Mouse (Mus musculus): ENCODE data around the gene Als2cr12. TPM values are rescaled to one million over a fixed set of nuclear protein-coding genes. Genes with fewer than 3 reads are reported as not detected.
"Not testable (repeated sequence)": the region's sequence is repeated elsewhere in the genome, so short reads cannot be mapped to it uniquely, and the experiment has no call there.

Gene Als2cr12
- total RNA-seq, 2 experiments from 2014 or later: not detected

GRCm38 (mm10) chr1:58616176-58616575, 79.6 kb downstream of the Als2cr12 start:
- ATAC-seq (ENCODE audit: poor library complexity, severe bottlenecking): no peak

GRCm38 (mm10) chr1:58615146-58615545, 80.6 kb downstream of the Als2cr12 start:
- no peak for ATAC-seq (ENCODE audit: poor library complexity, severe bottlenecking)

- ATAC-seq (ENCODE audit: poor library complexity, severe bottlenecking): no peak
Observed at GRCm38 (mm10) chr1:58614424-58614823, 81.4 kb downstream of the Als2cr12 start.

GRCm38 (mm10) chr1:58613786-58614185, 82.0 kb downstream of the Als2cr12 start:
- no peak for ATAC-seq (ENCODE audit: poor library complexity, severe bottlenecking)

GRCm38 (mm10) chr1:58610611-58611010, 85.2 kb downstream of the Als2cr12 start:
- ATAC-seq (ENCODE audit: poor library complexity, severe bottlenecking): no peak

- no peak for ATAC-seq (ENCODE audit: poor library complexity, severe bottlenecking)
Observed at GRCm38 (mm10) chr1:58610166-58610565, 85.6 kb downstream of the Als2cr12 start.

- not testable (repeated sequence) for ATAC-seq (ENCODE audit: poor library complexity, severe bottlenecking)
Observed at GRCm38 (mm10) chr1:58609591-58609990, 86.2 kb downstream of the Als2cr12 start.

GRCm38 (mm10) chr1:58603738-58604137, 92.1 kb downstream of the Als2cr12 start:
- ATAC-seq (ENCODE audit: poor library complexity, severe bottlenecking): no peak

GRCm38 (mm10) chr1:58602681-58603080, 93.1 kb downstream of the Als2cr12 start:
- no peak for ATAC-seq (ENCODE audit: poor library complexity, severe bottlenecking)

Other genes starting within 250 kb of the Als2cr12 start
- 20.1 and 21.2 TPM in 2 replicates for gene Orc2, start 190.9 kb downstream of the Als2cr12 start, total RNA-seq (2015)
- gene Orc2, start 190.9 kb downstream of the Als2cr12 start, total RNA-seq (2017): 46.7 and 61.8 TPM in 2 replicates
- 12.5 and 13.0 TPM in 2 replicates for gene Fam126b, start 109.7 kb downstream of the Als2cr12 start, total RNA-seq (2015)
- 14.6 and 23.1 TPM in 2 replicates for gene Fam126b, start 109.7 kb downstream of the Als2cr12 start, total RNA-seq (2017)
- 147 and 149 TPM in 2 replicates for gene Ndufb3, start 109.6 kb downstream of the Als2cr12 start, total RNA-seq (2015)
- 84.0 and 115 TPM in 2 replicates for gene Ndufb3, start 109.6 kb downstream of the Als2cr12 start, total RNA-seq (2017)
- 68.7 and 72.3 TPM in 2 replicates for gene Cflar, start 15.5 kb upstream of the Als2cr12 start, total RNA-seq (2015)
- 117 and 130 TPM in 2 replicates for gene Cflar, start 15.5 kb upstream of the Als2cr12 start, total RNA-seq (2017)
- 179 and 198 TPM in 2 replicates for gene Casp8, start 99.4 kb upstream of the Als2cr12 start, total RNA-seq (2015)
- 144 and 170 TPM in 2 replicates for gene Casp8, start 99.4 kb upstream of the Als2cr12 start, total RNA-seq (2017)